Mouse (Mus musculus) heart, postnatal 0 days (tissue): Measurements from ENCODE around the gene Cd8b1.

ENCODE experiments used
- CTCF ChIP-seq: IDR thresholded peaks from 2 replicates; pipeline ENCODE4 v1.5.1; 2016; ENCODE audit warnings: antibody characterized with exemption, control low read depth, low read depth
- EP300 ChIP-seq: IDR thresholded peaks from 2 replicates; pipeline ENCODE4 v1.6.1; 2016; ENCODE audit warnings: antibody characterized with exemption, low read depth

DNA sequence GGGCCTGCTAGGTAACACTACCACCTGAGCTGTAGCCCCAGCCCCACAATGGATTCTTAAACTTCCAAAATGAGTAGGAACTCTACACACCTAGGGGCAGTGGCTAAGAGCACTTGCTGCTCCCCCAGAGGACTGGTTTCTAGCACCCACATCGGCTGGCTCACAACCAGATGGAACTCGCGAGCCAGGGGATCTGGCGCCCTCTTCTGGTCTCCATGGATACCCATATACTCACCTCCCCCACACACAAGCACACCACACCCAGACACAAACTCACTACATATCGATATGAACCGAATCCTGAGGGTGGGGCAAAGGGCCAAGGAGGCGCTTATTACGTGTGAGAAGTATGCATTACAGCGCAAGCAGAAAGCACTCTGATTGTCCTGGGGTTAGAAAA, 25.4 kb downstream of the Cd8b1 start:
- TF ChIP-seq CTCF (no peak), EP300 (no peak)
